Mouse (Mus musculus): ENCODE results near the gene Tmem91. TPM values are rescaled to one million over a fixed set of nuclear protein-coding genes. Genes with fewer than 3 reads are reported as not detected.

The Tmem91 gene
- polyA plus RNA-seq (2012; rRNA removed): 0.14 and 0.45 TPM in 2 replicates

DNA sequence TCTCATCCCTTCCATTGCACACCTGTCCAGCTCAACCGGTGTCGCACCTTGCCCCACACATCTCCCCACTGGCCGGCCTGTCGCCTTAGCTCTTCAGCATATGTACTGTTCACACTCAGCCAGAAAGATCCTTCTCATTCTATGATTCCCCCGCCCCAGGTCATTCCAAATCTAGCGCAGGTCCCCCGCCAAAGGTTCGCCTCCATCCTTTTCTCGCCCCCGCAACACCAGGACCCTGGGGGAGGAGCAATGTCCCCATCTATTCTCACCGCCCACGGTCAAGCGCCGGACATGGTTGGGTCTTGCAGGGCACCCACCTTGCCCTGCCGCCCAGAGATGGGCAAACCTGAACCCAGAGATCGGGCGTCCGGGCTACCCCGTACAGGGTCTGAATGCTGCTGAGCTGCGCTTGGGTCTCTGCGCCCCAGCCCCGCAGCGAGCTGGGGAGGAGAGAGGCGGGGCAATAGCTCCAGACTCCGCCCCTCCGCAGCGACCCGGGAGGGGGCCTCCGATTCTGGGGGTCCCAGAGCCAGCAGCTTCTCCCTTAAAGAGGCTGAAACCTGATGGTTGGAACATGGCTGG lies at the start of gene Tmem91:
Gene Tmem91 (minus strand): TSS at position 448 of the 582 bp plus-strand sequence.

DNA sequence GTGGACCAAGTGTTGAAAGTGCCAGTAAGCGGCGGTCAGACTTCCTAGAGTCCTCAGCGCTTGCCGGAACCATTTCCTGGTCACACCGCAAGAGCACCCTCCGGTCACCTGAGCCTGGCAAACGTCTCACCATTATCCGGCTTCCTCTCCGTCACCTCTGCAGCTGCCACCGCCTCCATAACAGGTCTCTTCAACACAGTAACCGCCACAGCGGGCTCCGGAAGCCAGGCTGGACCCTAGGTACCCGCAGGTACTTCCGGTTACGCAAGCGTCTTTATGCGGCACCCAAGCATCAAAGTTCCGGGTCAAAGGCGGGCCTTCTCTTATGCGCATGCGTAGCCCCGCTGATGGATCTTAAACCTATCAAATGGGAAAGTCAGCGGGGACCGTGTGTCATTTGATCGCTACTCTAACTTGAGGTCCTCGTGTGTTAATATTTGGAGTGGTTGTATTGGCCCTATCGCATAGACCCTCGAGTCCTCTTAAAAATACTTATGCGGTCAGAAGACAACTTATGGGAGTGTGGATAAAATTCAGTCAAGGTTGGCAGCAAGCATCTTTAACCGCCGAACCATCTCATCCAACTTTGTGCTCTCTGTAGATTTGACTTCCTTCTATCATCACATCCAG lies 43.9 kb upstream of the Tmem91 start, which contains the start of gene Ccdc97:
Gene Ccdc97 (minus strand): TSS at position 301 of the 630 bp plus-strand sequence.

DNA sequence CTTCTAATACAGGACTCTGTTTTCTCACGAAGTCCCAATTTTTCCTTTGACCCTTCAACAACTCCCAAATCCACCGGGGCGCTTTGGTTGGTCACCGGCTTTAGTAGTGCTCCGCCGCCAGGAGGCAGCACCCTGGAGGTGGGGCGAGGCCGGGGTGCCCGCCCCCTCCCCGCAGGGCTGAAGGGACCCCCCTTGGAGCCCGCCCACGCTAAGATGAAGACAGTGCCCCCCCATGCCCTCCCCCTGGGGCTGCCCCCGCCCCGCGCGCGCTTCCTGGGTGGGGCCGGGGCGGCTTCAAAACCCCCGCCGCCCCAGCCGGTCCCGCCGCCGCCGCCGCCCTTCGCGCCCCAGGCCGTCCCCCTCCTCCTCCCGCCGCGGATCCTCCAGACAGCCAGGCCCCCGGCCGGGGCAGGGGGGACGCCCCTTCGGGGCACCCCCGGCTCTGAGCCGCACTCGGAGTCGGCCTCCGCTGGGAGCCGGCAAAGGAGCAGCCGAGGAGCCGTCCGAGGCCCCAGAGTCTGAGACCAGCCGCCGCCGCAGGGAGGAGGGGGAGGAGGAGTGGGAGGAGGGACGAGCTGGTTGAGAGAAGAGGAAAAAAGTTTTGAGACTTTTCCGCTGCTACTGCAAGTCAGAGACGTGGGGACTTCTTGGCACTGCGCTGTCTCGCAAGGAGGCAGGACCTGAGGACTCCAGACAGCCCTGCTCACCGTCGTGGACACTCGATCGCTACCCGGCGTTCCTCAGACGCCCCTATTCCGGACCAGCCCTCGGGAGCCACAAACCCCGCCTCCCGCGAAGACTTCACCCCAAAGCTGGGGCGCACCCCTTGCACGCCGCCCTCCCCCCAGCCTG lies 11.9 kb upstream of the Tmem91 start, which contains the start of gene Tgfb1:
Gene Tgfb1 (plus strand): TSS at position 323 of the 852 bp plus-strand sequence.

DNA sequence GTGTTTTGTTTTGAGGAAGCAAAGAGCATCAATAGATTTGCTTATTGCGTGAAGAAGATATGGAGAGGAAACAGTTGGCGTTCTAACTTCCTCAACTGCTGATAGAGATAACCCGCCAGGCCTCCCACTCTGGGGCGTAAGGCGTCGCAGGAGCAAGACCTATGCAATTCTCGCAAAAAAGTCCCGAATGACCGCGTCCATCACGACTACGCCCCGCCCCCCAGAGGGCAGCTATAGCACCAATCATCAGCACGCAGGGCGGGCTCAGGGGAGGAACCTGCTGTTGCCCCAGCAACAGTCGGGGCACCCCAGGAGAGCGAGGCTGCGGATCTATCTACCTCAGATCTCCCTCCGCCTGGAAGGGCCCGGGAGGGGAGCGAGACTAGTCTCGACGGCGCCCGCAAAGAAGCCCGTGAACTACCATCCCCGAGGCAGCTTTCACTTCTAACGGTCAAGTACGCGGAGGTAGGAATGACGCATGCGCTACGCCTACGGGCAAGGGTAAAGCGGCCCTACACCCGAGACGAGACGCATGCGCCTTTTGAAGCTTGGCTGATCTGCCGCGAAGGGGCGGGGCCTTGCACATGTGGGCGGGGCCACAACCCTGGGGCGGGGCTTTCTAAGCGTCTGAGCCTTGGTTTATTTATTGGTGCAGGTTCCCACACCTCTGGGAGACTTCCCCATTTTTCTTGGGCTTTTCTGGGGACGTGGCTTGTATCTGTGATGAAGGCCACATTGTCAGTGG lies 5.7 kb upstream of the Tmem91 start, which contains the start of gene B9d2:
Gene B9d2 (plus strand): TSS at position 267 of the 745 bp plus-strand sequence.

DNA sequence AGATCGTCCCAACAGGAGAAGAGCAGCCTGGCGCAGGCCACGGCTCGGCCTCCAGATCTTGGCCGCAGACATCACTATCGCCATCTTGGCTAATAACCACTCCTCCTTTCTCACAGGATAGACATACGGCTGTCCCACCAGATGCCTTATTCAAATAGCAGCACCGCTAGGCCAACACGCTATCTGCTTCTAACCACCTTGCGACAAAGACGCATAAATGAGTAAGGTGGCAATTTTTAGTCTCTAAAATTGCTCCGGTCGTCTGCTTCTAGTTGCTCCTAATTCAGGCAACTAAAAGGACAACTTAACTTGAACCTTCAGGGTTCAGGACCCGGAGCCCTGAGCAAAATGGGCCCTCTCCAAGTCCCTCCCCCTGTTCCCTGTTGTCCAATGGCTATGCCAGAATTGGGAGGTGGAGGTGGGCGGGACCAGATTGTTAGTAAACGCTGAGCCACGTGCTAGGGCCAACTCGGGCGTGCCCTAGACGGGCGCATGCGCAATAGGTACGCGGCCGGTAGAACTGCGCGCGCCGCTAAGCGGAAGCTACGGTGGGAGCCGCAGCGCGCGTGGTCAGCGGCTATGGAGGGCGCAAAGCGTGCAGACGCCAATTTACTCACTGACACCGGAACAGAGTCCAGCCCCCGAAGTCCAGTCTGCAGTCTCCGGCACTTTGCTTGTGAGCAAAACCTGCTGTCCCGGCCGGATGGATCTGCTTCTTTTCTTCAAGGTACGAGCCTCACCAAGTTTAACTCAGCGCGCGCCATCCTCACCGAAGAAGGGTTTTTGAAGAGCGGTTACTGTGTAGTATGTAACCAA lies 16.1 kb downstream of the Tmem91 start, which contains the start of the genes Bckdha and Exosc5:
Gene Bckdha (minus strand): TSS at position 325 of the 816 bp plus-strand sequence.
Gene Exosc5 (plus strand): TSS at position 508 of the 816 bp plus-strand sequence.

DNA sequence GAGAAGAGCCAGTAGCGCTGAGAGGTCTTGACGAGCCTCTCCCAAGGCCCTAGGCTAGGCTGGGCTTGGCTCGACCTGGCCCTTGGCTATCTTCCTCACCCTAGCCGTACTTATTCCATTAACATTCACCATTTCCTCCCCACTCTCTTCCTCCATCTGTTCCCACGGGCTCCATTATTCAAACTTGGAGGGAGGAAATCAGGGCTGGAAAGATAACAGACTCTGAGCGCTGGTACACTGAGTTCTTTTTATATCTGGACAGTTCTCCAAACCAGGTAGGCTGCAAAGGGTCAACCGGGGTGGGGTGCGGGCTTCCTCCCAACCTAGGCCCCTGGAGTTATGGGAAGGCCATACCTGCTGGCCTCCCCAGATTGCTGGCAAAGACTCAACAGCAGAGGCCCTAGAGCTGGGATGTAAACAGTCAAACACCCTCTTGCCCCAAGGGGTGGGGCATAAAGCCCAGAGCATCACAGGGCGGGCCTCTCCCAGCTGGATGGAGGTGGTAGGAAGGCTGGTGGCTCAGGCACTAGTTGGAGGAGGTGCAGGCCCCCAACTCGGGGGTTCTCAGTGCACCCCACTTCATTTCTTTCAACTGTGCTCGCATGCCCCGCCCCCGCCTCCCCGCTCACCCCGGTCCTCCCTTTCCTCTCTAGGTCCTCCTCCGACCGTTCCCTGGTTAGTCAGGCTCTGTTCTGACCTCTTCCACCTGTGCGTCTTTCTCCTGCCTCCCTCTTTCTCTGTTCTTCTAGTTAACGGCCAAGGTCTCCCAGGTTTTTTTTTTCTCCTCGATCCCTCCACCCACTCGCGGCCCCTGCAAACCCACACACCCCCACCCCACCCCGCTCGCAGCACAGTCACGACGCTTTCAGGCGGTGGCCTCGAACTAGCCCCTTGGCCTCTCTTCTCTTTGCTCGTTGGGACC lies 48.2 kb downstream of the Tmem91 start, which contains the start of gene B3gnt8:
Gene B3gnt8 (plus strand): TSS at position 146 of the 922 bp plus-strand sequence.

Other genes with a start within 250 kb of the Tmem91 start
- 4.1 and 5.9 TPM in 2 replicates for gene Ceacam1, start 197.6 kb downstream of the Tmem91 start, polyA plus RNA-seq (2012; rRNA removed)
- not detected in 2 replicates for gene Ceacam2, start 135.3 kb downstream of the Tmem91 start, polyA plus RNA-seq (2012; rRNA removed)
- not detected in 2 replicates for gene Erich4, start 59.3 kb downstream of the Tmem91 start, polyA plus RNA-seq (2012; rRNA removed)
- 43.1 and 44.3 TPM in 2 replicates for gene Dmac2, start 55.8 kb downstream of the Tmem91 start, polyA plus RNA-seq (2012; rRNA removed)
- 7.9 and 10.2 TPM in 2 replicates for gene B3gnt8, start 48.5 kb downstream of the Tmem91 start, polyA plus RNA-seq (2012; rRNA removed)
- 233 and 278 TPM in 2 replicates for gene Bckdha, start 16.2 kb downstream of the Tmem91 start, polyA plus RNA-seq (2012; rRNA removed)
- 50.2 and 58.9 TPM in 2 replicates for gene Exosc5, start 16.0 kb downstream of the Tmem91 start, polyA plus RNA-seq (2012; rRNA removed)
- 16.9 and 24.4 TPM in 2 replicates for gene B9d2, start 5.6 kb upstream of the Tmem91 start, polyA plus RNA-seq (2012; rRNA removed)
- 11.9 and 17.6 TPM in 2 replicates for gene Tgfb1, start 11.8 kb upstream of the Tmem91 start, polyA plus RNA-seq (2012; rRNA removed)
- 33.8 and 34.5 TPM in 2 replicates for gene Ccdc97, start 43.9 kb upstream of the Tmem91 start, polyA plus RNA-seq (2012; rRNA removed)
- 19.3 and 19.7 TPM in 2 replicates for gene Hnrnpul1, start 79.6 kb upstream of the Tmem91 start, polyA plus RNA-seq (2012; rRNA removed)
- 24.4 and 24.7 TPM in 2 replicates for gene Axl, start 113.5 kb upstream of the Tmem91 start, polyA plus RNA-seq (2012; rRNA removed)
- 302 and 325 TPM in 2 replicates for gene Cyp2s1, start 141.7 kb upstream of the Tmem91 start, polyA plus RNA-seq (2012; rRNA removed)
- 0.26 and 0.31 TPM in 2 replicates for gene Cyp2b10, start 222.5 kb upstream of the Tmem91 start, polyA plus RNA-seq (2012; rRNA removed)